ENCODE assay signal across 9 mouse cellular contexts in genomic region chr3:84156105-84156504, GRCm38 (mm10). TPM values are rescaled to one million over a fixed set of nuclear protein-coding genes. Genes with fewer than 3 reads are reported as not detected.
A peak's percentile ranks its signal among the peaks of the same experiment; 100 is the strongest.
DNase-seq lines count a peak whose midpoint lies in the region; ATAC-seq and TF ChIP-seq lines count a peak whose summit lies in the region.
"Had no signal": no experiment of that assay in that cellular context is flagged by ENCODE, and none has a peak within 500 bp of the region (broad histone marks: within the 10 kb centered on the region; RNA-seq: fewer than 3 reads in every experiment).

No protein-coding gene starts in this region.

- peaks cover 5% of the 10 kb centered on the region; the same call in 1 of the 2 replicates for H3K36me3 ChIP-seq in heart, embryonic 13.5 days
- 0 out of 2 replicates have a peak, but pooled peaks cover 4% of the 10 kb centered on the region for H3K36me3 ChIP-seq in heart, postnatal 0 days (replicated peaks; ENCODE audit: control insufficient read depth, insufficient read depth, low read length)
- peaks cover 25% of the 10 kb centered on the region for H3K36me3 ChIP-seq in midbrain, embryonic 10.5 days

- no peaks in the 10 kb centered on the region for H3K9me3 ChIP-seq in heart, embryonic 13.5 days
- no peaks in the 10 kb centered on the region for H3K9me3 ChIP-seq in heart, postnatal 0 days (replicated peaks; ENCODE audit: control insufficient read depth, low read length)
- no peaks in the 10 kb centered on the region for H3K9me3 ChIP-seq in midbrain, embryonic 10.5 days (replicated peaks)

- DNase-seq in heart, postnatal 10 days = no peak
- DNase-seq in c-Kit-positive CD71-positive TER-119-positive erythroid progenitor cells, embryonic 14.5 days (ENCODE audit: low spot score) = peak; percentile 9
- DNase-seq in heart, postnatal 0 days (ENCODE audit: low spot score) = no peak
- no peak for DNase-seq in midbrain, embryonic 10.5 days (ENCODE audit: low spot score)
- no peak for DNase-seq in embryo, embryonic 10.5 days (ENCODE audit: low spot score)
- DNase-seq in thymus, postnatal 25 days = no peak

- no peak overlapping the region for H3K27ac ChIP-seq in heart, embryonic 13.5 days (replicated peaks)
- H3K27ac ChIP-seq in heart, postnatal 0 days (ENCODE audit: low read depth) = no peak overlapping the region
- peak overlapping the region; percentile 90; the same call in 1 of the 2 replicates for H3K27ac ChIP-seq in midbrain, embryonic 10.5 days (replicated peaks)

- no peaks in the 10 kb centered on the region for H3K27me3 ChIP-seq in heart, embryonic 13.5 days (replicated peaks)
- no peaks in the 10 kb centered on the region for H3K27me3 ChIP-seq in heart, postnatal 0 days (ENCODE audit: control insufficient read depth, insufficient read depth, low read length)
- H3K27me3 ChIP-seq in midbrain, embryonic 10.5 days (ENCODE audit: low read depth, poor library complexity, severe bottlenecking) = no peaks in the 10 kb centered on the region

- 0 out of 2 replicates have a peak overlapping the region, but pooled peaks have one; percentile 19 for H3K9ac ChIP-seq in heart, embryonic 13.5 days
- no peak overlapping the region for H3K9ac ChIP-seq in heart, postnatal 0 days (replicated peaks; ENCODE audit: low read depth, low read length)

- no peak for ATAC-seq in heart, embryonic 13.5 days (ENCODE audit: extremely low read depth, insufficient number of reproducible peaks, low FRiP score, low TSS enrichment)
- no peak for ATAC-seq in heart, postnatal 0 days (ENCODE audit: insufficient read depth, low read depth)
- no peak for ATAC-seq in erythroid progenitor cell, adult 5-6 weeks (replicated peaks; ENCODE audit: low FRiP score, poor library complexity, severe bottlenecking)

- H3K4me3 ChIP-seq in heart, embryonic 13.5 days = peak overlapping the region; percentile 72
- H3K4me3 ChIP-seq in heart, postnatal 0 days (ENCODE audit: low read depth, low read length) = peak overlapping the region; percentile 46; the same call in 1 of the 2 replicates
- peak overlapping the region; percentile 56; the same call in 1 of the 2 replicates for H3K4me3 ChIP-seq in midbrain, embryonic 10.5 days

- WGBS in heart, embryonic 13.5 days = 56% methylated on average over 6 of the region's 6 CpGs
- 63% methylated on average over 6 of the region's 6 CpGs for WGBS in heart, postnatal 0 days
- 54% methylated on average over 6 of the region's 6 CpGs for WGBS in midbrain, embryonic 10.5 days

- TF ChIP-seq EP300 in heart, postnatal 0 days (IDR thresholded peaks at IDR 0.05; ENCODE audit: low read depth) = no peak

- intact Hi-C loops in heart, postnatal 10 days (cut with DNase I) = loop anchor here (5.0 kb wide), 1 partner anchor 119 kb away; no protein-coding TSS in a partner anchor

- peaks cover 5% of the 10 kb centered on the region; the same call in 1 of the 2 replicates for H3K4me1 ChIP-seq in heart, embryonic 13.5 days
- no peaks in the 10 kb centered on the region for H3K4me1 ChIP-seq in heart, postnatal 0 days (ENCODE audit: control insufficient read depth, insufficient read depth)
- H3K4me1 ChIP-seq in midbrain, embryonic 10.5 days = peaks cover 14% of the 10 kb centered on the region

- peak overlapping the region; percentile 99 for H3K4me2 ChIP-seq in heart, embryonic 13.5 days
- peak overlapping the region; percentile 74 for H3K4me2 ChIP-seq in heart, postnatal 0 days (ENCODE audit: low read depth, low read length)

- no peak for TF ChIP-seq CTCF in heart, postnatal 0 days (IDR thresholded peaks at IDR 0.05; ENCODE audit: low read depth)

RNA-seq across cellular contexts. Expression of gene Mnd1, which starts 0.5 kb away (rescaled TPM):
- 7.6 and 9.2 TPM in 2 replicates for polyA plus RNA-seq in heart, embryonic 13.5 days (2015; fragmentation: Nextera tagmentation; extraction: Ambion mirVana)
- total RNA-seq in heart, postnatal 10 days (2021) = 1 to 10 TPM; 6.5 to 7.5 TPM
- not detected in 2 replicates for total RNA-seq in heart, postnatal 0 days (2014; rRNA removed; ENCODE audit: low replicate concordance)
- 6.6 and 7.5 TPM in 2 replicates for polyA plus RNA-seq in heart, postnatal 0 days (2015; fragmentation: Nextera tagmentation; extraction: Ambion mirVana)
- 10.3 and 12.3 TPM in 2 replicates for polyA plus RNA-seq in midbrain, embryonic 10.5 days (2016; fragmentation: Nextera tagmentation; extraction: Ambion mirVana)
- total RNA-seq in erythroid progenitor cell, adult 5-6 weeks (2015; ENCODE audit: low replicate concordance) = 2.9 and 6.3 TPM in 2 replicates
- 1.4 and 3.6 TPM in 2 replicates for total RNA-seq in erythroid progenitor cell, adult 5-6 weeks (2017; ENCODE audit: low replicate concordance)

RNA-seq across cellular contexts. Expression of gene Gm6525, which starts 17.8 kb away (rescaled TPM):
- polyA plus RNA-seq in heart, embryonic 13.5 days (2015; fragmentation: Nextera tagmentation; extraction: Ambion mirVana) = 0.24 and 0.28 TPM in 2 replicates
- under 1 TPM in 1 of 2 experiments, not detected in 1; 0.25 TPM for total RNA-seq in heart, postnatal 10 days (2021)
- total RNA-seq in heart, postnatal 0 days (2014; rRNA removed; ENCODE audit: low replicate concordance) = 0.38 TPM in 1 of 2 replicates, not detected in the other
- 0.11 and 0.22 TPM in 2 replicates for polyA plus RNA-seq in heart, postnatal 0 days (2015; fragmentation: Nextera tagmentation; extraction: Ambion mirVana)
- polyA plus RNA-seq in midbrain, embryonic 10.5 days (2016; fragmentation: Nextera tagmentation; extraction: Ambion mirVana) = 1.8 and 2.8 TPM in 2 replicates
- not detected in 2 replicates for total RNA-seq in erythroid progenitor cell, adult 5-6 weeks (2015; ENCODE audit: low replicate concordance)
- total RNA-seq in erythroid progenitor cell, adult 5-6 weeks (2017; ENCODE audit: low replicate concordance) = 3.9 TPM in 1 of 2 replicates, not detected in the other
- total RNA-seq: gastrocnemius, postnatal 14 days had no signal
